Mouse (Mus musculus) heart, adult 2 months (tissue): ENCODE measurements around the gene Dscaml1.

Experiments used
- CTCF ChIP-seq: fragments of 200-600 bp; IDR thresholded peaks from 2 replicates; pipeline ENCODE4 v1.8.1; 2022; ENCODE audit warnings: antibody characterized with exemption, mild to moderate bottlenecking, moderate library complexity
- EP300 ChIP-seq: fragments of 200-500 bp; IDR thresholded peaks from 2 replicates; pipeline ENCODE4 v1.6.1; 2011; ENCODE audit warnings: low read depth, low read length, control low read depth; ENCODE audit not compliant: insufficient read depth
- POLR2A ChIP-seq: fragments of 200-500 bp; IDR thresholded peaks from 2 replicates; pipeline ENCODE4 v1.6.1; 2011; ENCODE audit warnings: mild to moderate bottlenecking, low read depth, low read length, control low read depth; ENCODE audit not compliant: insufficient read depth

DNA sequence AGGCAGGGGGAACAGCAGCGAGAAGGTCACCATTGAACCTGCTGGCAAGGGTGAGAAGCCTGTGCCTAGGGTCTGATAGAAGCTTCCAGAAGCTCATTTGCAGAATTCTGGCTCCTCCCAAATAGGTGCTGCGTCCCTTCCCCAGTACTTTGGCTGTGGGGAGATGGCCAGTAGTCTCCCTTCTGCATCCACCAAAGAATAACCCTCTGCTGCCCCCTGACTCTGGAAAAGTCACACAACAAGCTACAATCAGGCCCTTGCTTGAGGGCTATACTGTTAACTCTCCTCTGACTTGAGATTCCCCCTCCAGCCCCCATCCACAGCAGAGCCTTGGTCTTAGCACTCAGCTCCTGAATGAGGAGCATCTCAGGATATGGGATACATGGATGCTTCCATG is 314.2 kb downstream of the Dscaml1 start:
- TF ChIP-seq CTCF (peak; percentile 31; the same call in 1 of the 2 replicates), EP300 (no peak), POLR2A (no peak)
